Mouse (Mus musculus): ENCODE measurements around the gene Uba5.

The Uba5 gene

GRCm38 (mm10) chr9:104062430-104063243 is at the start of gene Uba5:
TSS of gene Uba5 (minus strand) at chr9:104063134.
- DNase-seq (ENCODE audit: low spot score in 2 of 2): no peak

DNA sequence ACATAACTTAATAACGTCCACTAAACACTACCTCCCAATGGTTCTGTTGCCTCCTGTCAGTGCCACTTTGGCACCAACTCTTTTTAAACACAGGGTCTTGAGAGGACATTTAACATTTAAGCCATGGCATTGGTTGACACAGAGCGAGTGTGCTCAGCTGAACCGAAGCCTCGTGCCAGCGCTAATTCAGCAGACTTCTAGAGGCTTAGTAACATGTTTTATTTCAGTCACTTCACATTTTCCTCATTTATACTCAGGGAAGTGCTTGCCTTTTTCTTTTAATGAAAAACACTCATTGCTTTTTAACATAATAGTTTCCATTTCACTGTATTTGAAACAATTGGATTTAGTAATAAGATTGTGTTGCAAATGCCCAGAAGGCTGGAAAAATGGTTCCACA is 46.2 kb upstream of the Uba5 start:
- DNase-seq (ENCODE audit: low spot score in 2 of 2): no peak

GRCm38 (mm10) chr9:104108571-104109143 is 45.7 kb upstream of the Uba5 start:
- DNase-seq (ENCODE audit: low spot score in 2 of 2): no peak

GRCm38 (mm10) chr9:104107482-104107881 is 44.5 kb upstream of the Uba5 start:
- no peak for DNase-seq (ENCODE audit: low spot score in 2 of 2)

GRCm38 (mm10) chr9:104106930-104107329 is 44.0 kb upstream of the Uba5 start:
- no peak for DNase-seq (ENCODE audit: low spot score in 2 of 2)

GRCm38 (mm10) chr9:104104986-104105385 is 42.1 kb upstream of the Uba5 start:
- no peak for DNase-seq (ENCODE audit: low spot score in 2 of 2)

GRCm38 (mm10) chr9:104102901-104103300 is 40.0 kb upstream of the Uba5 start:
- no peak for DNase-seq (ENCODE audit: low spot score in 2 of 2)

DNA sequence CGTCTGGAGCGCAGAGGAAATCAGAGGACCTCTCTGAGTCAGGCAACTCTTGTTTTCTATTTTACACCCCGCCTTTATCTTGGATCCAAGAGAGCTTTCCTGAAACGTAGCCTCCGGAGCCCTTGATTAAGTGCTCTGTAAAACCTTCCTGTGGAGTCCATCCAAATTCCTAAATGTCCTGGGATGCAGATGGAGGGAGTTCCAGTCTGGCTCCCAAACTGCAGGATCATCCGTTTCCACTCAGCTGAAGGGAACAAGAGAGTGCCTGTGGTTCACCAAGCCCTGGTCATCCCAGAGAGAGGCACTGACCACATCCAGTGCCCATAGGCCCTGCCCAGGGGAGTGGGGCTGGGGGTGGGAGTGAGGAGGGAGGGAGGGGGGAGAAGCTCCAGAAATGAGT is 39.4 kb upstream of the Uba5 start:
- no peak for DNase-seq (ENCODE audit: low spot score in 2 of 2)

DNA sequence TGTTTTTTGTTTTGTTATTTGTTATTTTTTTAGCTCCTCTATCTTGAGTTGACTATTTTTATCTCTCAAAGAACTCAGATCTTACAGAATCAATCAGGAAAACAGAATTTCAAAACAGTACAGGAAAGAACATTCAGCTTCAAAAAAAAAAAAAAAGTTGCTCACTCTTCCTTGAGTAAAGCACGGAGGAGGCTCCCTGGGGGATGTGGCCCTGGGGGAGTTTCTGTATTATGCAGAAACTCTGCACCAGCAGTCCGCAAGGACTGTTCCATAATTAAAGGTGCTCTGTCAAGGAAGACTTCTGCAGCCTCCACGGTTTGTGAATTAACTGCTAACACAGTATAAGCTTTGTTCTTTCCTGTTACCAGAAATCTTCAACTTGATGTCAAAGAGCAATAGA is 38.5 kb upstream of the Uba5 start:
- no peak for DNase-seq (ENCODE audit: low spot score in 2 of 2)

GRCm38 (mm10) chr9:104100822-104101221 is 37.9 kb upstream of the Uba5 start:
- DNase-seq (ENCODE audit: low spot score in 2 of 2): no peak

GRCm38 (mm10) chr9:104099060-104099459 is 36.1 kb upstream of the Uba5 start:
- DNase-seq (ENCODE audit: low spot score in 2 of 2): no peak

DNA sequence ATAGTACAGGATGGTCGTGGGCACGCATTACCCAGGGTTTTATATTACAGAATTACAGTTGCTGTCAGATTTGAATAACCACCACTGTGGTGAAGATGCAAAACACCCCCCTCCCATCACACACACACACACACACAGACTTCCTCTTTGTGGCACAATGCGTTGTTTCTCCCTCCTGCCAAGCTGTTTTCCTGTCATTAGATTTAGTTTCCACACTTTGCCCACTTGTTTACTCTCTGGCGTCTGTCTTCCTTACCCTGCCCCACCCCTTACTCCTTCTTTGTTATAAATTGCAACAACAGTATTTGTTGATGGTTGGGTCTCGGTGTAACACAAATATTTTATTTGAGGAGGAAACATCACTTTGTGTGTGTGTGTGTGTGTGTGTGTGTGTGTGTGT is 35.3 kb upstream of the Uba5 start:
- no peak for DNase-seq (ENCODE audit: low spot score in 2 of 2)

- no peak for DNase-seq (ENCODE audit: low spot score in 2 of 2)
These were observed 30.0 kb upstream of the Uba5 start for GRCm38 (mm10) chr9:104092945-104093344.

GRCm38 (mm10) chr9:104088555-104088954 is 25.6 kb upstream of the Uba5 start:
- DNase-seq (ENCODE audit: low spot score in 2 of 2): no peak

DNA sequence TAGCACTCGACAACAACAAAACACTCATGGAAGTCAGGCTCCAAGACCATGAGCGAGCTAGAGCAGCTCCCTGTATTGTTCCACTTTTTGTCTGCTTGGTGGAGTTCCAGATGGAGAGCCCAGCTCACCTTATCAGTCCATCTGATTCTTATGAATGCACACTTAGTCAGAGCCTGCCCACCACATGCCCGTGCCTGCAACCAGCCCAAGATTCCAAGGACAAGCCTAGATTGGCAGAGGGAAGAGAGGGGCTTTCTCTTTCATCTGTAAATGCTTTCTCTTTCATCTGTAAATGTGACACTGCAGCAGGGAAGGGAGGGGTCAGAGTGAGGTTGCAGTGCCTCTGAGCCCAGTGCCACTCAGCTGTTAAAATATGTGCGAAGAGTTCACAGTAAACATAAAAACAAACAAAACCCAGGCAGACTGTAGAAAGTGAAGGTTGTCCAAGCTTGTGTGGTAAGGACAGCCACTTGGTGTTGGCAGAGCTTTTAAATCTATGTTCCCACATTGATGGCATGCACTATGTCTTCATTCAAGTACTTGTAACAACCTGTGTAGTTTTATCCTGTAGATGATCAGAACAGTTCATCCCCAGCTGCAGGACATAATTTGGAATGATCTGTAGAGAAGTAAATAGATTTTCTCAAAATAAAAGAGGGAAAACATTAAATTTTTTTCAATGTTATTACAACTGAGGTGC is 22.9 kb upstream of the Uba5 start:
- no peak for DNase-seq (ENCODE audit: low spot score in 2 of 2)

DNA sequence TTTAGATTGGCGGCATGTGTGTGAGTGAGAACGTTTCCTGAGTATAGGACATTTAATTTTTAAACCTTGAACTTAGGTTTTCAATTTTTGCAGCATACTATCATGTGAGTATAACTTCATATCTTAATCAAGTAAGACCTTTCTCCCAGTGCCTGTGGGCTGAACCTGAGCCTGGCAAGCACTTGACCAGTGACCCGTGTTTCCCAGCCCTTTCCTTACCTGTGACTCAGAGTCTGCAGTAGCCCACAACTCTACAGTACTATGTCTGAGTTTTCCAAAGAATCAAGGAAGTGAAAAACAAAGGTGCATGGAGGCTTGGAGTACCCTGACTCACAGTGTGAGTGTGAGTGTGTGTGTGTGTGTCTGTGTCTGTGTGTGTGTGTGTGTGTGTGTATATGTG is 17.1 kb upstream of the Uba5 start:
- DNase-seq (ENCODE audit: low spot score in 2 of 2): no peak

GRCm38 (mm10) chr9:104079379-104079778 is 16.4 kb upstream of the Uba5 start:
- DNase-seq (ENCODE audit: low spot score in 2 of 2): peak in 1 of 2 experiments; percentile 31

- no peak for DNase-seq (ENCODE audit: low spot score in 2 of 2)
These were observed 15.8 kb upstream of the Uba5 start for GRCm38 (mm10) chr9:104078780-104079179.

DNA sequence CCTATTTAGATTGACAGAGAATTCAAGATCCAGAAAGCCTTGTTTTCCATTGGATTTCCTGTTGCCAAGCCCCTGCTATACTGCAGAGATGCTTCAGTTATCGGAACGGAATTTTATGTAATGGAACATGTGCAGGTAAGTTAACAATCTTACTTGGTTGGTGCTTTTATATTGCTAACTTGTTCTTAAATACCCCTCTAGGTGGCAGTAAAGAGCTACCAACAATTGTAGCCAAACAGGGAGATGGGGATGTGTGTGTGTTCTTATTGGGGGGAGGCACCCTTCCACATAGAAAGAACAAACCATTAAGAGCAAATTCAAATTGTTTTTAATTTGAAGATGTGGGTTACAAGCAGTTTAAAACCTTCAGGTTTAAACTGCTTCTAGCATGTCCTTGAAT is 12.9 kb upstream of the Uba5 start:
- no peak for DNase-seq (ENCODE audit: low spot score in 2 of 2)

DNA sequence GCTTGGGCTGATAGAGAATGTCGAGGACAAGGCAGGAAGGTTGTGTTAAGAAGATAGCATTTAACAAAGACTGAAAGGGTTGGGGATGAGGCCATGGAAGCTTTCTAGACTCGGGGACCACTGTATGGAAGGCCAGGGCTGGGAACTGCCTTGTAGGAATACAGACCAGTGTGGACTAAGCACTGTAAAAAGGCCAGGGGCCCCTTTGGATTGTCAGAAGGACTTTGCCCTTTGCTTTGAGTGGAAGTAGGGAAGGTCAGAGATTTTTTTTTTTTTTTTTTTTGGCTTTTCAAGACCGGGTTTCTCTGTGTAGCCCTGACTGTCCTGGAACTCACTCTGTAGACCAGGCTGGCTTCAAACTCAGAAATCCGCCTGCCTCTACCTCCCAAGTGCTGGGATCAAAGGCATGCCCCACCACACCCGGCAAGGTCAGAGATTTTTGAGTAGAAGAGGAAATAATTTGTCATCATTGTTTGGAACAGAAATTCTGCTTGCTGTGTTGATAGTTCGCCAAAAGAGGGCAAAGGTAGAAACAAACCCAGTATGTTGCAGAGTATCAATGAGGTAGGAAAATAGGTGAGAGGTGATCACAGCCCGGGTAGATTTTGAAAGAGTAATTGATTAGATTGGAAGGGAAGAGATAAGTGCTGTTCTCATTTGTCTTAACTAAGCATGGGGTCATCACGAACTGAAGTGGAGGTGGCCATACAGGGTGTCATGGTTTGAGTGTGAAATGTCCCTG is 8.1 kb upstream of the Uba5 start:
- no peak for DNase-seq (ENCODE audit: low spot score in 2 of 2)

- DNase-seq (ENCODE audit: low spot score in 2 of 2): no peak
These were observed 7.3 kb upstream of the Uba5 start for GRCm38 (mm10) chr9:104070241-104070640.

GRCm38 (mm10) chr9:104064571-104064970 is 1.6 kb upstream of the Uba5 start:
- no peak for DNase-seq (ENCODE audit: low spot score in 2 of 2)
